Mouse (Mus musculus) ES-E14 (cell line): Measurements from ENCODE around the gene Cacna1e.

Experiments used
- HCFC1 ChIP-seq: IDR thresholded peaks from 2 replicates; pipeline ENCODE4 v1.6.1; 2012; ENCODE audit warnings: low read length, inconsistent platforms, borderline replicate concordance; ENCODE audit not compliant: insufficient read depth
- ZC3H11A ChIP-seq: IDR thresholded peaks from 2 replicates; pipeline ENCODE4 v1.6.1; 2012; ENCODE audit warnings: low read depth, mild to moderate bottlenecking, inconsistent platforms, low read length, borderline replicate concordance
- ZNF384 ChIP-seq: IDR thresholded peaks from 2 replicates; pipeline ENCODE4 v1.6.1; 2012; ENCODE audit warnings: low read depth, low read length, inconsistent platforms

DNA sequence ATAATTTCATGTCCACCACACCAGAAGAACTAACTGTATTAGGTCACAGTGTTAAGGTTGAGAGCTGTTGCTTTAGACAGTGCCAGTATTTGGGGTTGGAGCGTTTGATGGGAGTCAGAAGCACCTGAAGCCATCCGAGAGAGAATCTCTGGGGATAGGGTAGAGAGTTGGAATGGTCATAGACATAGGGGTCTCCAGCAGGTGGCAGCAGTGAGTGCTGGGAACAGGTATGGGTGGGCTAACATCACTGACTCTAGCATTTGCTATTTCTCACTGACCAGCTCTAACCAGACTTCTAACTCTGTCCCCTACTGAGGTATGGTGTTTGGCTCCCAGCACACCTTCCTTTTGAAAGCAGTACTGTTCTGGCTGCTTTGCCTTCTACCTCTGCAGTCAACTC lies 87.6 kb downstream of the Cacna1e start:
- TF ChIP-seq ZNF384 (no peak), HCFC1 (no peak), ZC3H11A (peak; percentile 24; the same call in 1 of the 2 replicates)
